Mouse (Mus musculus) heart, embryonic 11.5 days (tissue): ENCODE data around the gene Grem1. TPM values are rescaled to one million over a fixed set of nuclear protein-coding genes. Genes with fewer than 3 reads are reported as not detected.

Experiments
- ATAC-seq: fragments of 200-750 bp; cut with Nextera tagmentation; replicated peaks from 2 replicates; pipeline ENCODE4 v1.8.0; 2017; ENCODE audit warnings: moderate library complexity; ENCODE audit not compliant: insufficient number of reproducible peaks, low FRiP score, low TSS enrichment
- H3K27ac ChIP-seq: fragments of 300-500 bp; sonication (generic); 2 replicates; pipeline ENCODE4 v1.5.1; 2014; ENCODE audit warnings: mild to moderate bottlenecking, low read depth, low read length
- H3K27me3 ChIP-seq: fragments of 300-500 bp; sonication (generic); 2 replicates; pipeline ENCODE4 v1.6.1; 2014; ENCODE audit warnings: mild to moderate bottlenecking, low read length, mixed read lengths; ENCODE audit not compliant: control insufficient read depth, insufficient read depth
- H3K36me3 ChIP-seq: fragments of 300-500 bp; sonication (generic); 2 replicates; pipeline ENCODE4 v1.6.1; 2014; ENCODE audit warnings: mild to moderate bottlenecking, low read length, moderate library complexity, mixed read lengths; ENCODE audit not compliant: control insufficient read depth, insufficient read depth
- H3K4me1 ChIP-seq: fragments of 300-500 bp; sonication (generic); 2 replicates; pipeline ENCODE4 v1.6.1; 2014; ENCODE audit warnings: low read length; ENCODE audit not compliant: control insufficient read depth, insufficient read depth
- H3K4me2 ChIP-seq: fragments of 300-500 bp; sonication (generic); 2 replicates; pipeline ENCODE4 v1.6.1; 2014; ENCODE audit warnings: mild to moderate bottlenecking, moderate library complexity
- H3K4me3 ChIP-seq: fragments of 300-500 bp; sonication (generic); 2 replicates; pipeline ENCODE4 v1.5.1; 2014; ENCODE audit warnings: low read depth, low read length
- H3K9ac ChIP-seq: fragments of 300-500 bp; sonication (generic); 2 replicates; pipeline ENCODE4 v1.6.1; 2014; ENCODE audit warnings: mild to moderate bottlenecking, low read depth, low read length, moderate library complexity
- H3K9me3 ChIP-seq: fragments of 300-500 bp; sonication (generic); replicated peaks from 2 replicates; pipeline ENCODE4 v1.6.1; 2016; ENCODE audit warnings: low read length; ENCODE audit not compliant: control insufficient read depth
- WGBS: fragments of 180-500 bp; shearing (Covaris S2); extraction: QIAGEN DNeasy Blood & Tissue Kit; methylation state at CpG from one replicate; pipeline ENCODE4 v1.1.7; 2014; ENCODE audit not compliant: insufficient replicate concordance; 5-methylcytosine and 5-hydroxymethylcytosine counted together
- polyA plus RNA-seq: library from polyadenylated mRNA; unstranded; fragments of >200 nt; fragmentation: Nextera tagmentation; extraction: Ambion mirVana; gene quantifications from 2 replicates; pipeline ENCODE4 v1.2.1, GENCODE M21; 2014

Grem1 gene
- polyA plus RNA-seq, 1 experiment from 2014 or later = 0.13 TPM

DNA sequence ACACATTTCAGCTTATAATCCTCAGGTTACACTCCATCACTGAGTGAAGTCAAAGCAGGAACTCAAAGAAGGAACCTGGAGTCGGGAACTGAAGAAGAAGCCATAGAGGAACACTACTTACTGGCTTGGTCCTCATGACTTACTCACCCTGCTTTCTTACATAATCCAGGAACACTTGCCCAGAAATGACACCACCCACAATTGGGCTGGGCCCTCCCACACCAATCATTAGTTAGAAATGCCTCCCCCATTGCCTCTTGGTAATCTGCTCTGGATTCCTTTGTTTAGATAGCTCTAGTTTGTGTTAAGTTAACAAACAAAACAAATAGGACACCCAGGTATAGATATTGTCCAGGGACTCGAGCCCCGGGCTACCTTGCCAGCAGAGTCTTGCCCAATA is 29.9 kb downstream of the Grem1 start:
- H3K4me2 ChIP-seq = no peak overlapping the region
- H3K9me3 ChIP-seq = no peaks in the 10 kb centered on the region
- no peak overlapping the region for H3K4me3 ChIP-seq
- H3K9ac ChIP-seq = no peak overlapping the region
- H3K4me1 ChIP-seq = no peaks in the 10 kb centered on the region
- no peaks in the 10 kb centered on the region for H3K27me3 ChIP-seq
- 87% methylated on average over 3 of the region's 3 CpGs for WGBS
- H3K27ac ChIP-seq = no peak overlapping the region
- no peaks in the 10 kb centered on the region for H3K36me3 ChIP-seq
- ATAC-seq = no peak

GRCm38 (mm10) chr2:113714801-113715200 is 43.6 kb downstream of the Grem1 start:
- Histone ChIP-seq H3K9ac (no peak overlapping the region), H3K4me1 (no peaks in the 10 kb centered on the region), H3K27me3 (peaks cover 3% of the 10 kb centered on the region; the same call in 1 of the 2 replicates), H3K4me2 (no peak overlapping the region), H3K9me3 (no peaks in the 10 kb centered on the region), H3K27ac (no peak overlapping the region), H3K36me3 (no peaks in the 10 kb centered on the region), H3K4me3 (no peak overlapping the region)
- no peak for ATAC-seq
- WGBS = 61% methylated on average over 2 of the region's 2 CpGs

- Histone ChIP-seq H3K9me3 (peaks cover 2% of the 10 kb centered on the region), H3K9ac (no peak overlapping the region), H3K27me3 (peaks cover 8% of the 10 kb centered on the region; the same call in 1 of the 2 replicates), H3K4me2 (no peak overlapping the region), H3K36me3 (no peaks in the 10 kb centered on the region), H3K4me1 (no peaks in the 10 kb centered on the region), H3K4me3 (no peak overlapping the region), H3K27ac (no peak overlapping the region)
- 75% methylated on average over 2 of the region's 2 CpGs for WGBS
- no peak for ATAC-seq
Measured at GRCm38 (mm10) chr2:113713406-113713805, 45.0 kb downstream of the Grem1 start.

GRCm38 (mm10) chr2:113707507-113707906 is 50.9 kb downstream of the Grem1 start:
- peaks cover 4% of the 10 kb centered on the region for H3K9me3 ChIP-seq
- H3K27me3 ChIP-seq = peaks cover 15% of the 10 kb centered on the region
- H3K36me3 ChIP-seq = no peaks in the 10 kb centered on the region
- no peak for ATAC-seq
- 67% methylated on average over 4 of the region's 4 CpGs for WGBS
- no peaks in the 10 kb centered on the region for H3K4me1 ChIP-seq
- no peak overlapping the region for H3K9ac ChIP-seq
- H3K4me2 ChIP-seq = no peak overlapping the region
- no peak overlapping the region for H3K27ac ChIP-seq
- H3K4me3 ChIP-seq = no peak overlapping the region

DNA sequence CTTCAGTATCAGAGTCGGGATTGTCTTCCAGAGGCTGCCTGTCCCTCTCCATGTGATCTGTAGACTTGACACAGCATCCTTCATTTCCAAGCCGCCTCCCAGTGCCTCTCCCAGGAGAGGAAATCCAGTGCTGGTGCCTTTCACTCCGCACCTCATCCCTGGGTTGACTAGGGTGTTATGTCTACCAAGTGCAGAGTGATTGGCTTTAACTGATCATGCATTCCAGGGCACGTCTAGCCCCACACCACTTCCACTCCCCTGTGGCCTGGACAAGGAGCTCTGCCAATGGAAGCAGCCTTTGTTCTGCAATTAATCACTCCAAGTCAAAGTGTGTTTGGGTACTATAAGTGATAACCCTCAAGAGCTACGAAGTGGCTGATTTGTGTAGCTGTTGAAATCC is 56.9 kb downstream of the Grem1 start:
- 17% methylated on average over 5 of the region's 5 CpGs for WGBS
- no peaks in the 10 kb centered on the region; the same call in 1 of the 2 replicates for H3K4me1 ChIP-seq
- no peak overlapping the region for H3K4me2 ChIP-seq
- ATAC-seq = peak; percentile 49; the same call in 1 of the 2 replicates
- no peak overlapping the region for H3K9ac ChIP-seq
- no peak overlapping the region for H3K4me3 ChIP-seq
- H3K27ac ChIP-seq = no peak overlapping the region
- peaks cover 25% of the 10 kb centered on the region for H3K27me3 ChIP-seq
- no peaks in the 10 kb centered on the region for H3K9me3 ChIP-seq
- no peaks in the 10 kb centered on the region for H3K36me3 ChIP-seq

DNA sequence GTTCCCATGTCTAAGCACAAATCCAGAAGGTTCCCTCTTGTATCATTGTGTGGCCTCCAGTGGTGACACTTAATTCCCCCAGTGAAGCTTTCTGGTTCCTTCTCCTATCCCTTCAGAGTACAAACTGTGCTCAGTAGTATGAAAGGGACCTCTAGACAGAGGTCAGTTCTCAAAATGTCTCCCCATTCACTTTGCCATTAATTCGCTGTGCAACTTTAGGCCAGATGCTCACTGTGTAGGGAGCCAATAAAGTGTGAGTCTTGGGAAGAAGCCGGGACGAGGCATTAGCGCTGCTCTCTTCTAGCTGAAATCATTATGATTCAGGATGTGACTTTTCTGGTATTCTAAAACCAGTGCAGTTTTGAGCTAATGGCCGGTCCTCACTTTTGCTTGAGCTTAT is 61.8 kb downstream of the Grem1 start:
- Histone ChIP-seq H3K9me3 (no peaks in the 10 kb centered on the region), H3K36me3 (no peaks in the 10 kb centered on the region), H3K27ac (no peak overlapping the region), H3K4me1 (no peaks in the 10 kb centered on the region; the same call in 1 of the 2 replicates), H3K4me2 (no peak overlapping the region), H3K9ac (no peak overlapping the region), H3K27me3 (peaks cover 22% of the 10 kb centered on the region), H3K4me3 (no peak overlapping the region)
- ATAC-seq = no peak
- 85% methylated on average over 5 of the region's 5 CpGs for WGBS

GRCm38 (mm10) chr2:113696222-113696621 is 62.2 kb downstream of the Grem1 start:
- ATAC-seq = no peak
- H3K4me2 ChIP-seq = no peak overlapping the region
- H3K4me1 ChIP-seq = no peaks in the 10 kb centered on the region
- no peaks in the 10 kb centered on the region for H3K9me3 ChIP-seq
- no peaks in the 10 kb centered on the region for H3K36me3 ChIP-seq
- H3K9ac ChIP-seq = no peak overlapping the region
- H3K4me3 ChIP-seq = no peak overlapping the region
- no peak overlapping the region for H3K27ac ChIP-seq
- 78% methylated on average over 3 of the region's 3 CpGs for WGBS
- peaks cover 22% of the 10 kb centered on the region for H3K27me3 ChIP-seq

Other genes starting within 250 kb of the Grem1 start
- gene Scg5, start 70.5 kb upstream of the Grem1 start, polyA plus RNA-seq = 0.73 and 0.77 TPM in 2 replicates
- 3.9 and 5.7 TPM in 2 replicates for gene Arhgap11a, start 90.0 kb upstream of the Grem1 start, polyA plus RNA-seq